Mouse (Mus musculus) heart, adult 8-10 months (tissue): ENCODE measurements around the gene Srbd1. TPM values are rescaled to one million over a fixed set of nuclear protein-coding genes. Genes with fewer than 3 reads are reported as not detected.

ENCODE experiments used
- DNase-seq: peaks from one replicate; pipeline ENCODE4 v3.0.0; 2022; ENCODE audit warnings: low spot score
- total RNA-seq, 4 experiments: library from RNA; stranded (reverse); gene quantifications; 2 replicates each; pipeline ENCODE4 v1.2.4; 2022

Srbd1 gene
- total RNA-seq, 4 experiments from 2014 or later: 12.5 to 17.5 (median 13.4) TPM

GRCm38 (mm10) chr17:86035146-86035545, 109.8 kb downstream of the Srbd1 start:
- no peak for DNase-seq

- DNase-seq: no peak
Measured at GRCm38 (mm10) chr17:86034641-86035040, 110.3 kb downstream of the Srbd1 start.

- DNase-seq: peak; percentile 57
Measured at GRCm38 (mm10) chr17:86032113-86032714, 112.8 kb downstream of the Srbd1 start.

- DNase-seq: no peak
Measured at GRCm38 (mm10) chr17:86030016-86030415, 115.0 kb downstream of the Srbd1 start.

- no peak for DNase-seq
Measured at GRCm38 (mm10) chr17:86029175-86029574, 115.8 kb downstream of the Srbd1 start.

GRCm38 (mm10) chr17:86027577-86028199, 117.3 kb downstream of the Srbd1 start:
- DNase-seq: no peak

- no peak for DNase-seq
Measured at GRCm38 (mm10) chr17:86024589-86024988, 120.4 kb downstream of the Srbd1 start.

- no peak for DNase-seq
Measured at GRCm38 (mm10) chr17:86022366-86022765, 122.6 kb downstream of the Srbd1 start.

- DNase-seq: no peak
Measured at GRCm38 (mm10) chr17:86021815-86022214, 123.2 kb downstream of the Srbd1 start.

GRCm38 (mm10) chr17:86021231-86021630, 123.7 kb downstream of the Srbd1 start:
- DNase-seq: no peak

GRCm38 (mm10) chr17:86019793-86020192, 125.2 kb downstream of the Srbd1 start:
- DNase-seq: no peak

- DNase-seq: no peak
Measured at GRCm38 (mm10) chr17:86014246-86014645, 130.7 kb downstream of the Srbd1 start.

- no peak for DNase-seq
Measured at GRCm38 (mm10) chr17:86012576-86012975, 132.4 kb downstream of the Srbd1 start.

- DNase-seq: no peak
Measured at GRCm38 (mm10) chr17:86011849-86012248, 133.1 kb downstream of the Srbd1 start.

GRCm38 (mm10) chr17:86008401-86008800, 136.6 kb downstream of the Srbd1 start:
- peak; percentile 10 for DNase-seq

GRCm38 (mm10) chr17:86002113-86002512, 142.9 kb downstream of the Srbd1 start:
- no peak for DNase-seq

- no peak for DNase-seq
Measured at GRCm38 (mm10) chr17:86001667-86002066, 143.3 kb downstream of the Srbd1 start.

GRCm38 (mm10) chr17:85995727-85996126, 149.2 kb downstream of the Srbd1 start:
- DNase-seq: peak; percentile 72

GRCm38 (mm10) chr17:85995086-85995485, 149.9 kb downstream of the Srbd1 start:
- peak; percentile 14 for DNase-seq

- DNase-seq: no peak
Measured at GRCm38 (mm10) chr17:85989058-85989769, 155.8 kb downstream of the Srbd1 start.

GRCm38 (mm10) chr17:85987531-85987930, 157.4 kb downstream of the Srbd1 start:
- no peak for DNase-seq

GRCm38 (mm10) chr17:85986624-85987023, 158.4 kb downstream of the Srbd1 start:
- no peak for DNase-seq

- DNase-seq: no peak
Measured at GRCm38 (mm10) chr17:85986181-85986580, 158.8 kb downstream of the Srbd1 start.
